Mouse (Mus musculus) effector memory CD4-positive, alpha-beta T cell, adult 7 months (primary cell): Measurements from ENCODE around the gene Ins1. TPM values are rescaled to one million over a fixed set of nuclear protein-coding genes. Genes with fewer than 3 reads are reported as not detected.

Experiments
- polyA plus RNA-seq: library from polyadenylated mRNA; unstranded; fragments of 100-300 nt; shearing (Covaris generic); gene quantifications from one replicate; pipeline ENCODE4 v1.2.1, GENCODE M21; 2017

Ins1 gene
- polyA plus RNA-seq, result not detected

GRCm38 (mm10) chr19:52263997-52264396 is at the start of gene Ins1:
TSS of gene Ins1 (plus strand) at chr19:52264297.

